Mouse (Mus musculus): Measurements from ENCODE around the gene Lrrc46.

The Lrrc46 gene

DNA sequence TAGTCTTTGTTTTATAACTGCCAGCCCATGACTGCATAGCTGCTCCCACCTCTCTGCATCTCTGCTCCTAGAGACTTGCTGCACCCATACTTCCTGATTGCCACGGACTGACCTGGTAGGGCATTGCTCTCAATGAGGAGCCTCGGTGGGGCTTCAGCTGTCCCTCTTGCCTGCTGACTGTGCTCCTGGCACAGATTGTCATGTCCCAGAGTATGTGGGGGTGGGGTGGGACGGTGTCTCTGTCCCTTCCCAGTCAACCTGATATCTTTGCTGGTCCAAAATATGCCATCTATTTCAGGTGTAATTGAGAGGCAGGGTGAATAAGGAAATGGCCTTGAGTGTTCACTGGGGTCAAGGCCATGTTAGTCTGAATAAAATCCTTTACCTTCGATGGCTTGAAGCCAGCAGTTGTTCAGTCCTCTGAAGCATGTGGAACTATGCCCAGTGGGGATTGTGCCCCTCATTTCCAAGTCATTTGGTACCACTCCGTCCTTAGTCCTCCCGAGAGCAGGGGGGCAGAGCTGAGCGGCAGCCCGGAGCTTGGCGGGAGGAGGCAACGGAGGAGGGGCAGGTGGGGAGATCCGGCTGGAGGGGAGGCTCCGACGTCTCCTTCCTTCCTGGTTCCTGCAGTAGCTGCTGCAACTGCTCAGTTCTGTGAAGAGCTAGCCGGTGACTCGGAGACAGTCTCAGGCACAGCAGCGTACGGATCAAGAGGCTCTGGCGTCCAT lies 9.2 kb upstream of the Lrrc46 start, which contains the start of gene Osbpl7:
Gene Osbpl7 (plus strand): TSS at position 413 of the 728 bp plus-strand sequence.
- CTCF ChIA-PET = interaction anchor here (0.8 kb wide), 1 partner anchor 103 kb away, joined by 3 read pairs; no protein-coding TSS in a partner anchor

GRCm38 (mm10) chr11:97049492-97050085 lies 8.4 kb upstream of the Lrrc46 start:
- CTCF ChIA-PET = interaction anchor here (0.8 kb wide), 1 partner anchor 103 kb away, joined by 3 read pairs; no protein-coding TSS in a partner anchor

DNA sequence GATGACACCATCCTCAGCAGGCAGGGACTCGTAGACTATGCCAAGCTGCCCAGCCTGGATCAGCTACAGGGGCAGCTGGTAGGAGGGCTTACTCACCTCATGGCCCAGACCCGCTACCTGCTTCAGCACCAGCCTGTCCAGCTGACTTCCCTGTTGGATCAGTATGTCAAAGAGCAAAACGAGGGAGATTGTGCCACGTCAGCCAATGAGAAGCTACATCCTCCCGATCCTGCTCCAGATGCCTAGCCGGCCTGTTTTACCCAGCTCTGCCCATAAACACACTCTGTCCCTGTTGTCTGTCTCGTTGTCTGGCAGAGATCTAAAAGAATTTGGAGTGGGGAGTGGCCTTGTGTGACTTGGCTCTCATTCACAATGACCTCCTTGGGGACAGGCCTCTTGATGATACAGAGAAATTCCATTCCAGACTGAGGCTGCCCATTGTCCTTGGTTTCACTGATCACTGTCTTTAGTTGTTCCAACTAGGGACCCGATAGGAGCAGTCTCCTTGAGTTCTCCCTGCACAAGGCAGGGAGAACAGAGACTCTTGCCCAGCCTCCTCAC lies 7.0 kb upstream of the Lrrc46 start:
- CTCF ChIA-PET = no interaction called here

GRCm38 (mm10) chr11:97045861-97046260 lies 4.7 kb upstream of the Lrrc46 start:
- CTCF ChIA-PET = interaction anchor here (0.5 to 0.6 kb wide), 2 partner anchors 94 to 103 kb away, joined by 3 to 4 read pairs; no protein-coding TSS in a partner anchor

DNA sequence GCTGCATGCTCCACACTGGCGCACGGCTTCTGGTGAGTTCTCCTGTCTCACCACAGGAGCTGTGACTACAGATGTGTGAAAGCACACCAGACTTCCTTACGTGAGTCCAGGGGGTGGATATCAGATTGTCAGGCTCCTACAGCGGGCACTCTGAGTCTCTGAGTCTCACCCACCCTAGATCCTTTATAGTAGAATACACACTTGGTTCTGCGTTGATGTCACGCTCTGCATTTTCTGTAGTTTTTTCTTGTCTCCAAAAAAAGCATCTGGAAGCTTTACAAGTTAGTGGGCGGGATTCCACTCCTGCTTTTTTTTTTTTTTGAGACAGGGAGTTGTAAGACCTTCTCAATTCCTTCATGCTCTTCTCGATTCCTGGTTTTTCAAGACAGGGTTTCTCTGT lies 3.7 kb upstream of the Lrrc46 start:
- CTCF ChIA-PET = interaction anchor here (0.7 kb wide), 1 partner anchor 1029 kb away, joined by 4 read pairs; no protein-coding TSS in a partner anchor

- CTCF ChIA-PET = interaction anchor here (0.6 to 1.1 kb wide), 2 partner anchors 11 to 121 kb away, joined by 3 read pairs; partner anchors contain the start of gene Scrn2
These were observed 746 bp downstream of the Lrrc46 start for GRCm38 (mm10) chr11:97040301-97041021.

DNA sequence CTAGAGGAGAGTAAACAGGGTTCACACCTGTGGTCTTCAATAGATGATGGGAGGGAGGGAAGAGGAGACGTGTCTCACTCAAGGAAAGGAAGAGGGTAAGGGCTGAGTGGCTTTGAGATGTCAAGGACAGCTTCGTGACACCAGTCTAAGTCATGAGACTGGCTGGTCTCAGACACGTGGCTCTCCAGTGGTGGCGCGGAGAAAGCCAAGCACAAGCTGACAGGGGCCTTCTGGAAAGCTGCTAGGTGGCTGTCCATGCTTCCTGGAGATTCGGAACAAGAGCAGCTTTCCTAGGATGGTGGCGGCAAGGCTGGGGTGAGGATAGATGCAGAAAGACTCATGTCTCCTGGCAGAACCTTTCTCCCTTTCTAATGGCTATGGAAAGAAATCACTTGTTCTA lies 2.3 kb downstream of the Lrrc46 start:
- CTCF ChIA-PET = interaction anchor here (1.2 kb wide), 1 partner anchor 17 kb away, joined by 5 read pairs; no protein-coding TSS in a partner anchor

DNA sequence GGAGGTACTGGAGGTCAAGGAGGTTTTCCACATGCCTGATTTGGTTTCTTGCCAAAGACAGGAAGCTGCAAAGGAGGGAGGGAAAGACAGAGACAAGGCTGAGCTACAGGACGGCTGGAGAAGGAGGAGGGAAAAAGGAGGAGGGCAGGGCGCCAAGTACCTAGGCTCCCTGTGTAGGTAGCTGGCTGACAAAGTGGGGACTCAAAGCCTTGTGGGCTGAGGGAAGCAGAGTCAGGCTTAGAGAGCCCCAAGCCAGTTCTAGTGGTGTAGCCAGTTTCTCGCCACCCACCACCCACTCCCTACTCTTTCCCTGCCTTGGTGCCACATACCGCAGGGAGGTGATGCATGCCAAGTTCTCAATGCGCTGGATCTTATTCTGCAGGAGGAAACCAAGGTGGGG lies 5.1 kb downstream of the Lrrc46 start:
- CTCF ChIA-PET = no interaction called here

DNA sequence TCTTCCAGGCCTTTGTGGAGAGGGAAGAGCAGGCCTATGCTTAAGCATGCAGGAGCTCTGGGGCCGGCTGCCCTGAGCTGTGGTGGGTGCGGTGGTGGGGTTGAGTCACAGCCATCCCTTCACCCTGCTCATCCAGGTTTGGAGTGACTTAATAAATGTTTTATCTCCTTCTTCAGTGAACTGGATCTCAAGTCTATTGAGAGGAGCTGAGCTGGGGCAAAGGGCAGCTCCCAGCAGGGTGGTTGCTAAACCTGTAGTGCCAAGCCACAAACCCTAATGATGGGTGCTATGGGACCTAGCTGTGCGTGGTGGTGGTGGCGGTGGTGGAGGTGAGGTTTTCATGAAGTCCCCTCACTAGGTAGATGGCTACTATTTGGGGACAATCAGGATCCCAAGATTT lies 7.4 kb downstream of the Lrrc46 start:
- CTCF ChIA-PET = interaction anchor here (0.5 kb wide), 1 partner anchor 1920 kb away, joined by 4 read pairs; no protein-coding TSS in a partner anchor

- CTCF ChIA-PET = no interaction called here
These were observed 8.7 kb downstream of the Lrrc46 start for GRCm38 (mm10) chr11:97032499-97032898.

DNA sequence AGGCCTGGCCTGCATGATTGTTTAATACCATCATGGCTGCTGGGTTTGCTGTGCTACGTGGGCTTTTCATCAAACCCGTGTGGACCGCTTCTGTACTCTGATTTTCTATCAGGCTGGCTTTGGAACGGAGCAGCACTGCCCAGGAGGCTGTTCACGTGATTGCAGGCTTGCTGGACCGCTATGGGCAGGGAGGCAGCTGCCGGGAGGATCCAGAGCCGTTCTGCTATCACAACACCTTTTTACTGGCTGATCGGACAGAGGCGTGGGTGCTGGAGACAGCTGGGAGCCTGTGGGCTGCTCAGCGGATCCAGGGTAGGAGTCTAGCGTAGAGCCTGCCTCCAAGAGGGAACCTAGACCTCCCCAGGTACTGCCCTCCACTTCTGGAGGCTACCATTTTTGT lies 9.2 kb downstream of the Lrrc46 start:
- CTCF ChIA-PET = no interaction called here

DNA sequence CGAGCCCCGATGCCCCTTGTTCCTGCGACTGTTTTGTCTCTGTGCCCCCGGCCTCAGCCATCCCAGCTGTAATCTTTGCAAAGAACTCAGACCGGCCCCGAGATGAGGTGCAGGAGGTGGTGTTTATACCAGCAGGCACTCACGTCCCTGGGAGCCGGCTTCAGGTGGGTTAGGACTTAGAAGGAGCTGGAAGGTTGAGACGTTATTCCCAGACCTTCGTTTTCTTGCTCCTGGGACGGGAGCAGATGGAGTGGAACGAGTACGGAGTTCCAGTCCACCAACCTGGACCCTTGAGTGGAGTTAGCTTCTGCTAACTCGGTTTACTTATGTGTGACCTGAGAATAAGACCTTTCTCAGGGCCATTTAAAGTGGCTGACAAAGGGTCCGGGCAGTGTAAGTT lies 10.8 kb downstream of the Lrrc46 start:
- CTCF ChIA-PET = interaction anchor here (0.6 to 1.2 kb wide), 3 partner anchors 10 to 93 kb away, joined by 3 to 5 read pairs (median 3); no protein-coding TSS in a partner anchor

- CTCF ChIA-PET = interaction anchor here (0.6 to 1.2 kb wide), 3 partner anchors 10 to 93 kb away, joined by 3 to 5 read pairs (median 3); no protein-coding TSS in a partner anchor
These were observed 11.4 kb downstream of the Lrrc46 start, which contains the start of gene Scrn2 for GRCm38 (mm10) chr11:97029686-97030417. Scrn2 (plus strand) TSS chr11:97029938.

DNA sequence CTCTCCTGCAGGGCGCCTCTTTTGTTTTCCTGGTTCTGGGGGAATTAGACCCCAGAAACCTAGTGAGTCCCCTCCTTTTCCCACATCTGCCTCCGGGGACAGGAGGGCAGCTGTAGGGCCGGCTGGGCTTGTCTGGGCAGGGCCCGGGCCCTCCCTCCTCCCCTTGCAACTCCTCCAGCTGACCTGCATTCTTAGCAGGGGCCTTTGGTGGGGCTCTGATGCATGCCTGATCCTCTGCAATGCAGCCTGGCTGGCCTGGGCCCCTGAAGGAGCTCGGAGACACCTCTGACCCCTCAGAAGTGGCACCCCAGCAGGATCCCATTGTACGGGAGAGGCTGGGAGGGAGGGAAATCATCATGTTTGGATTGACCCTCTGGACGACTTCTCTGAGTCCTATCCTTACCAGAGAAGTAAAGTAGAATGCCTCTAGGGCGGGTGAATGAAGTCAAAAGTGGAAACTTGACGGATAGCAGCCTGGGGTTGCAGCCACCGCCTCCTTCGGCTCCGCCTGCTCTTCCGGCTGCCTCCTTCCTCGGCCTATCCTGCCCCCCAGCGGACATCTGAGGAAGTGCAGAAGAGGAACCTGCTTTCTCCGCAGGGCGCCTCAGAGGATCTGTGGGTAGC lies 15.4 kb downstream of the Lrrc46 start:
- CTCF ChIA-PET = interaction anchor here (0.6 kb wide), 1 partner anchor 174 kb away, joined by 3 read pairs; no protein-coding TSS in a partner anchor

- CTCF ChIA-PET = interaction anchor here (1.4 to 1.6 kb wide), 2 partner anchors 41 to 43 kb away, joined by 4 read pairs; no protein-coding TSS in a partner anchor
These were observed 16.2 kb downstream of the Lrrc46 start for GRCm38 (mm10) chr11:97024977-97025376.

- CTCF ChIA-PET = interaction anchor here (0.5 to 3.3 kb wide), 8 partner anchors 16 to 334 kb away, joined by 3 to 22 read pairs (median 4); partner anchors contain the start of gene Sp2
These were observed 19.2 kb downstream of the Lrrc46 start for GRCm38 (mm10) chr11:97021873-97022484.

DNA sequence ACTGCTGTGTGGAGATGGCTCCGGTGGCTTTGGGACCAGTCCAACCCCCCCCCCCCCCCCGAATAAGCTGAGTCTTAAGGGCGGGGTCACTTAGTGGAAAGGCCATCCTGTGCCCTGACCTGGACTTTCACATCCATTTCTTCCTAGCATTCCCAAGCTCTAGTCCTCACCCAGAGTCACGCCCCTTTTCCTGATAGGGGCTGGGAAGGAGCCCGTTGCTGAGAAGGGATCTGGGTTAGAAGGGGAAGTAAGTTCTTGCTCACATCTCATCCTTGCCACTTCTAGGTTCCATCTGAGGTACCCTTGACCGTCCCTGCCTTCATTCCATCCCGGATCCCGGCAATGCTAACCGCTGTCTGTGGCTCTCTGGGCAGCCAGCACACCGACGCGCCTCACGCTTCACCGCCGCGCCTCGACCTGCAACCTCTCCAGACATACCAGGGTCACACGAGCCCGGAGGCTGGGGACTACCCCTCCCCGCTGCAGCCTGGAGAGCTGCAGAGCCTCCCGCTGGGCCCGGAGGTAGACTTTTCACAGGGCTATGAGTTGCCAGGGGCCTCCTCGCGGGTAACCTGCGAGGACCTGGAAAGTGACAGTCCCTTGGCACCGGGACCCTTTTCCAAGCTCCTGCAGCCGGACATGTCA lies 20.0 kb downstream of the Lrrc46 start:
- CTCF ChIA-PET = interaction anchor here (0.5 to 3.3 kb wide), 11 partner anchors 17 to 1942 kb away, joined by 3 to 22 read pairs (median 5); partner anchors contain the start of gene Sp2

DNA sequence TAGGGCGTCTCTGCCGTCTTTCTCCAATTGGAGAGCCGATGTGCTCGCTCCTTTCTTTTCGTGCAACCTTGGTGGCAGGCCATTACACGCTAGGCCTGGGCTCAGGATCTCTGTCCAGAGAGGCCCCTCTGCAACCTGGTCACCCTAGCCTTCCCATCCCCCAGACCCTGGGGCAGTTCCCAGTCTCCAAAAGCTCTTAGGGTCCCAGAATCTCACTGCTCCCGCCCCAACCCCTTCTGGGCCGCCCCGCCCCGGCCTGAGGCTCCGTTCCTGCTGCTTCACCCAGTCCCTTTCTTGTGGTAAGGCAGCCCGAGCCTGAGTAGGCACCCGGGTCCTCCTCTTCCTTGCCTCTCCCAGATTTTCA lies 21.9 kb downstream of the Lrrc46 start:
- CTCF ChIA-PET = interaction anchor here (0.7 to 1.2 kb wide), 2 partner anchors 20 to 38 kb away, joined by 3 read pairs; no protein-coding TSS in a partner anchor

Data from spleen, embryonic (tissue).